Mouse (Mus musculus): ENCODE results near the gene Plekhm3.

DNA sequence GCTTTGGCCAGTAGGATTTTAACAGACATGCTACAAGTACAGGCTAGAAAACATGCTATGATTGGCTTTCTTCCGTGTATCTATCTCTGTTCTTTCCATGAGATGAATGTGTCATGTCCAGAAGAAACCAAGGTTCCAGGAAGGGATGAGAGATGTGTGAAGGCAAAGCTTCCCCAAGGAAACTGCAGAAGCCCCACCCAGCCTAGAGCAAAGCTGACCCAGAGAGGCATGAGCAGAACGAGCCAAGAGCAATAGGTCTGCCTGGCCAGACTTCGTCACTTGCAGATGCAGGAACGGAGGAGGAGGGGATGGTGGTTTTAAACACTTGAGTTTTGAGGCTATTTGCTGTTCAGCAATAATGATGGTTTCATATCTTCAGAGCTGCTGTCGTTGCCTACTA, 198.9 kb downstream of the Plekhm3 start:
- TF ChIP-seq CTCF (IDR thresholded peaks at IDR 0.05; ENCODE audit: control insufficient read depth, insufficient read depth, insufficient replicate concordance, low read depth, low read length), result no peak
- TF ChIP-seq POLR2A (IDR thresholded peaks at IDR 0.05; ENCODE audit: control insufficient read depth, low read depth, low read length), result no peak

All from testis, adult 2 months (tissue).